Mouse (Mus musculus): ENCODE data around the gene Vhl.
A peak's percentile ranks its signal among the peaks of the same experiment; 100 is the strongest.

Gene Vhl

DNA sequence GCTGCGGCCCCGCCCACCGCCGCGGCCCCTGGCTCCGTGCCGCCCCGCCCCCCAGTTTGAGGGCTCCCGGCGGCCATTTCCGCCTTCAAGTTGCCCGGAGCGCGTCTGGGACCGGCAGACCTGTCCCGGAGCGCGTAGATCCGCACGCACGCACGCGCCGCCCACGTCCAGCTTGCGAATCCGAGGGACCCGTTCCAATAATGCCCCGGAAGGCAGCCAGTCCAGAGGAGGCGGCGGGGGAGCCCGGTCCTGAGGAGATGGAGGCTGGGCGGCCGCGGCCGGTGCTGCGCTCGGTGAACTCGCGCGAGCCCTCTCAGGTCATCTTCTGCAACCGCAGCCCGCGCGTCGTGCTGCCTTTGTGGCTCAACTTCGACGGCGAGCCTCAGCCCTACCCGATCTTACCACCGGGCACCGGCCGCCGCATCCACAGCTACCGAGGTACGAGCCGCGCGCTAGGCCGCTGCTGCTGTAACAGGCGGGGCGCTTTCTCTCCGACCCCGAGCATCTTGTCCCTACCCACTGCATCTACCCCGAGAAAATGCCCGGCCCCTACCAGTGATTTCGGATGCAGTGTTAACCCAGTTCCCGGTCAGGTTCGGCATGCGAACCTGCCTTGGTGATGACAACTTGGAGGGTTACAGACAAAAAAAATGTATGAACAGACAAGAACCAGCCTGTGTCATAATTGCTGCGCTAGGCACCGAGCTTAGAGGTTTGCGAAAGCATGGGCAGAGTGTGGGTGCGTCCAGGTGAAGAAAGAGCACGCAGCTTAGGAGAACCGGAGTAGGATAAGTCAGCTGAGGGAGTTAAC, at the start of gene Vhl:
Vhl (plus strand) TSS at position 19 of the 811 bp plus-strand sequence.
- peak; percentile 88 for DNase-seq (ENCODE audit: low spot score)

DNA sequence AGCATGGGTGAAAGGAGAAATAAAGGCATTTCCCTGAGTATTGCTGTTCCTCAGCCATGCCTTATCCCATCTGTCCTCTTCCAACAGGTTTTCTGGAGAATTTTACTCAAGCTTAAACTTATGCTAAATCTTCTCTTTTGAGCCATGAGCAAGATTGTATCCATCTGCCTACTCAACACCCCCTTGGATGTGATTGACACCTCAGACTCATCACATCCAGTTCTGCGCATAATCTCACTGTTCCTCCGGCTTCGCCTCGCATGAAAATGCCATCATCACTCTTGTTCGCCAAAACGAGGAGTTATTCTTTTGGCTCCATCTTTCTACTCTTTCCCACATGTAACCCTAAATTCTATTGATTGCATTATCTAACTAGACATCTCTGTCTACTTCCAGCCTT, 47.7 kb upstream of the Vhl start:
- peak; percentile 29 for DNase-seq (ENCODE audit: low spot score)

DNA sequence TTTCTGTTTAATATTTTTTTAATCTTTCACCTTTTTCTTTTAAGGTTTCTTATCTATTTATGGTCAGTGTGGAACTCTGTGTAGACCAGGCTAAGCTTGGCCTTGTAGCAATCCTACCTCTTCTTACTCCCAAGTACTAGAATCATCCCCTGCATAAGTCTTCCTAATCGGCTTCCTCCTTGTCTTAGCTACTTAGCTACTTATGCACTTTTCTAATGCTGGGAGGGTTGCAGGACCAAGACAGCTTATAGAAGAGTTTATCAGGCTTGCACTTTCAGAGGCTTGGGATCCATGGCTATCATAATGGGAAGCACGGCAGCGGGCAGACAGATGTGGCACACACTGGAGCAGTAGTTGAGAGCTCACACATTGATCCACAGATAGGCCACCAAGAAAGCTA, 44.5 kb upstream of the Vhl start:
- no peak for DNase-seq (ENCODE audit: low spot score)

DNA sequence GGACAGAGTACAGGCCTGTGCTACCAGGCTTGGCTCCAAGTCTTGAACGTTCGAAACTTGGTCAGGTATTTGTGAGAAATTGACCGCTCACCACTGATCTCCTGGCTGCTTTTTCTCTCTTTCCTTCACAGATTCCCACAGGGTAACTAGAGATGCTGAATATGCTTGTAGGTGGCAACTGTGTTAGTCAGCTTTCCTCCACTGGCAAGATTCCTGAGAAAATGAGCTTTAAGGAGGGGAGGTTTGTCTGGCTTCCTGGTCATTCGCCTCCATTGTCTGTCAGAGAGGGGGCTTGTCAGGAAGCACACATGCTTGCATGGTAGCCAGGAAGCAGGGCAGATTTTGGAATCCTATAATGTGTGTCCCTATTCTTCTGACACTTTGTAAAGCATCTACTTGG, 40.7 kb upstream of the Vhl start:
- DNase-seq (ENCODE audit: low spot score), result no peak

DNA sequence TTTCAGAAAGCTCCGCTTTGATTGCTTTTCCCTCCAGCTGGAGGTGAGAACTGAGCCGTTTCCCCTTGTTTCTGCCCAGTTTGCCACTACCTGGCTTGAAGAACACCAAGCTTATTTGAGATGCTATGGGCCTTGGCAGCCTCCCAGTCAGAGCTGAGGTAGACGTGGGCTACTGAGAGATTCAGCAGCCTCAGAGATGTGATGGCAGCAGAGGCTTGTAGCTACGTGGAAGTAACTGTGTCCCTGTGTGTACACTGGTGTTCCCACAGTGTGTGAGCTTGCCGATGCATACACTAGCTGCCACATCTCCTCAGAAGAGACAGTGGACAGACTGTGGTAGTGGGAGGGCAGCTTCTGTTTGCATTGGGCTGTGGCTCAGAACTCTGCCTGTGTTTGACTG, 38.7 kb upstream of the Vhl start:
- DNase-seq (ENCODE audit: low spot score), result no peak

DNA sequence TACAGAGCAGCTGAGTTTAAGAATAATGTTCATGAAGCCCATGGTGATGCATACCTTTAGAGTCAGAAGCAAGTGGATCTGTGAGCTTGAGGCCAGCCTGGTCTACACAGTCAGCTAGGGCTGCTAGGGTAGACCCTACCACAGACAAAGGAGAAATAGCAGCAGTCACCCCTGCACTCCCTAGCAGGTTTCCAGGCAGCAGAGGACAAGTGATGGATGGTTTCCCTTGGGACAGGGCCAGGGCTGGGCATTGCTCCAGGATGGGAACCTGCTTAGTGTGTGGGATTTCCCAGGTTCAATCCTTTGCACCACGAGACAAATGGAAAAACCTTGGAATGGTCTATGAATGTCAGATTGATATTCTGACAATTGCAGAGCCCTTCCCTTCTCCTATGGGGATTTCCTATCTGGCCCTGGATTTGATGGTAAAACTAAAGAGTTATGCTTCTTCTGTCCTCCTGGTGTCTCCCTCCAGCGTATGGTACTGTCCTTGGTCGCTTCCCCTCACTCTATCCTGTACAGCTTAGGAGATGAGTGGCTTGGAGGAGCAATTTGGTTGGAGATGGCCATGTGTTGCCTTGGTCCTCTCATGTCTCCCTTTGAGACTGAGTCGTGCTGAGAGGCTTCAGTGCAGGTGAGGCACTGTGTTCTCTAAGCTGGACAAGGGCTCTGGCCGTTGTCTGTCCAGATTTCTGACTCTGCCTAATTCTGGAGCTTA, 37.1 kb upstream of the Vhl start:
- no peak for DNase-seq (ENCODE audit: low spot score)

DNA sequence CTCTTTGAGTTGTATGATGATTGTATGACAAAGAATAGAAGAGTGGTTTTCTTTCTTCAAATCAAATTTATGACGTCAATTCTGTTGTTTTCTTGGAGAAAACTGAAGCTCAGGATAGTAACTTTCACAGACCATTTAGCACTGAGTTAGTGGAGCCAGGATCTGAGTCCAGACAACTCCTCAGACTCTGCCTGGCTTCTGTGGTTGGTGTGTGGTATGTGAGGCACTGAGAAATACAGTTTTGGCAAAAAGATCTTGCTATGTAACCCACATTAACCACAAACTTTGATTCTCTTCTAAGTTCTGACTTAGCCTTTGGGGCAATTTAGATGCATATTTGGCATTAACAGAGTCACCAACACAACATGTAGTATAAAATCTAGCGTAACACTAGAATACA, 31.1 kb upstream of the Vhl start:
- DNase-seq (ENCODE audit: low spot score), result no peak

DNA sequence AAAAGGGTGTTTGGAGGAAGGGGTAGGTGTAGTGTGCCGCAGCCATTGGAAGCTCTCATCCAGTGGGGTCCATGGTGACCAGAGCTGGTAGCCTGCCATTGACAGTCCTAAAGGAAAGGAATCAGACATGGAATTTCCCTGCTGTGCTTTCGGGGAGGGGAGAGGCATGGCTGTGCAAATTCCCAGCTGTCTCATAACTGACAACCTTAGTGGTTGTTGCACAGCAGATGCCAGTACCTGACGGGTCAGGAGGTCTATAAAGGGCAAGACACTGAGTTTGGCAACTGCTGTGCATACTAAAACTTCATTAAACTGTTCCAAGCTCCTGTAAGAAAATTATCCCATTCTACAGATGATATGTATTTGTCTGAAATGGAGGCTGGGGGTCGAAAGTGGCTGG, 25.8 kb upstream of the Vhl start:
- no peak for DNase-seq (ENCODE audit: low spot score)

DNA sequence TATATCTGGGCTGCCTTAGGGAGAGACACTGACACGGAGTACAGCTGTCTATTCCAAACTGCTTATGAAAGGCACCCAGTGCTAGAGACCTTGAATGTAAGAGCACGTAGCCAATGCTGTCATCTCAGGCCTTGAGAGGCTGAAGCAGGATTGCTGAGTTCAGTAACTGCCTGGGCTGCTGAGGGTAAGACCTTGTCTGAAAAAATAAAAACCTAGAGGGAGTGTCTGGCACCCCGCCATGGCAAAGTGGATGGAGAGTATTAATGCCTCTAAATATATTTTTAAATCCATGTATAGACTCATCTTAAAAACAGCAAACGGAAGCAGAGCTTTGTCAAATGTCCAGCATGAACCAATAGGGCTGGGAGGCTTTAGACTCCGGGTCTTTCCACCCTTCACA, 23.9 kb upstream of the Vhl start:
- DNase-seq (ENCODE audit: low spot score), result no peak

DNA sequence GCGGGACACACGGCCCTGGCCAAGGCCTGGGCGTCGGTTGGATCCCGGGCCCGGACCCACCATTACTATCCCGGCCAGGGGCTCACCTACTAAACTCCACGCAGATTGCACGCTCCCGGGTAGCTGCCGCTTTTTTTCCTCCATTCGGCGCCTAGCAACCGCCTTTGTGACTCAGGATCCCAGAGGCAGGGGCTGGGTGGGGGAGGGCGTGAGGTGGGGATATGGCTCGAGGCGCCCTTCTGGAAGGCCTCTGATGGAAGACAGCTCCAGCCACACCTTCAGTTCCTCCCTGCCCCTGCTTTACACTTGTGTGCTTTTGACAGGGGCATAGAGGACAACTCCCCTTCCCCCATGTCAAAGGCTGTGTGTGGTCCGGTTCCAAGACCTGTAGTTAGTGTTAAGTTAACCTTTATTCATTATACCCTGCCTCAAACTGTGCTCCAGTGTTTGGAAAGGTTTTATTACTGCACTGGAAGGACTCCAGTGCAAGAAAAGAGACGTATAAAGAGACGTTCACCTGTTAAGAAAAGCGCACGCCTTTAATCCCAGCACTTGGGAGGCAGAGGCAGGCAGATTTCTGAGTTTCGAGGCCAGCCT, 23.1 kb upstream of the Vhl start, which contains the start of gene Fancd2os:
Fancd2os (minus strand) TSS at position 173 of the 597 bp plus-strand sequence.
- DNase-seq (ENCODE audit: low spot score), result no peak

DNA sequence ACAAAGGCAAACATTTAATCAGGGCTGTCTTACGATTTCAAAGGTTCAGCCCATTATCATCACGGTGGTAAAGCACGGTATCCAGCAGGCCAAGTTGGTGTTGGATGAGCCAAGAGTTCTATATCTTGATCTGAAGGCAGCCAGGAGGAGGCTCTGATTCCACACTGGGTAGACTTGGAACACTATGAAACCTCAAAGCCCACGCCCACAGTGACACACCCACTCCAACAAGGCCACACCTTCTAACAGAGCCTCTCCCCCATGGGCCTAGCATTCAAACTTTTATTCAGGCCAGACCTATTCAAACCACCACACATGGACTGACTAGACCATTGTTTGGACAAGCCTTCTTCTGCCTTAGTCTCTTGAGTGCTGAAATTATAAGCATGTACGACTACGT, 20.9 kb upstream of the Vhl start:
- no peak for DNase-seq (ENCODE audit: low spot score)

DNA sequence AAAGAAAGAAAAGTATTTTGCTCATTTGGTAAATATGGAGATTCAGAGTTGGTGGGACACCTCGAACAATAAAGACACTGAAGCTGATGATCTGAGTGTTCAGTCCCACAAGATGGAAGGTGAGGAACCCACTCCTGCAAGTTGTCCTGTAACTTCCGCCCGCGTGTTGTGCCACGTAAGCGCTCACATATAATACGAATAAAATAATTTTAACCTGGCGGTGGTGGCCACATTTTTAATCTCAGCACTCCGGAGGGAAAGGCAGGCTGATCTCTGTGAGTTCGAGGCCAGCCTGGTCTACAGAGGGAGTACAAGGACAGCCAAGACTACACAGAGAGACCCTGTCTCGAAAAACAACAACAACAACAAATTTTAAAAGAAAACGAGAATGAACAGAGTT, 19.8 kb upstream of the Vhl start:
- DNase-seq (ENCODE audit: low spot score), result no peak

DNA sequence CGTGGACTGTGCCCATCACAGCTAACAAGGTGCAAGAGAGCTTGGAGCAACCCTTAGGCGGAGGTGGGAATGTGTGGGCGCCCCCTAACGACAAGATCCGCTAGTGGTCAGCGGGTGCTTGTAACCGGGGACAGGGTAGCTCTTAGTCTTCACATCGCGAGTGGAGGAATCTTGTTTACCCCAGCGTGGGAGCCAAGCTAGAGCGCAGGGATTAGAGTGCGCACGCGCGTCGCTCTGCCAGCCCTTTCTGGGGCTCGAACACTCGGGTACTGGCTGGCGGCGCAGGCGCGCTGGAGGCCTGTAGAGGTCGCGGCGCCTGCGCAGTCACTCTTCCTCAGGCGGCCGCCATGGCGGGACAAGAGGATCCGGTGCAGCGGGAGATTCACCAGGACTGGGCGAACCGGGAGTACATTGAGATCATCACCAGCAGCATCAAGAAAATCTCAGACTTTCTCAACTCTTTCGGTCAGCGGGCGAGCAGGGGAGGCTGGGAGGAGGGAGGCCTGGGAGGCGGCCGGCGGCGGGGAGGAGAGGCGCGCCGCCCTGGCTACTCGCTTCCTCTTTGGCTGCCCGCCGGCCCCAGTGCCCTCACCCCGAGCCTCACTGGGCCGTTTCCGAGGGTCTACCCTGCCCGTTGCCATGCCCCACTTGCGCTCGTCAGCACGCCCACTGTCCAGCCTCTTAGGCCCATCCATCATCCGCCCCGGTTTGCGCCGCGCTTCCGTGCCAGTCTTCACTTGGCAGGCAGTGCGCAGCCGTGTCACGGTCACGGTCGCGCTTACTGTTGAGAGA, 19.1 kb upstream of the Vhl start, which contains the start of gene Brk1:
Brk1 (plus strand) TSS at position 341 of the 792 bp plus-strand sequence.
- DNase-seq (ENCODE audit: low spot score), result peak; percentile 92

DNA sequence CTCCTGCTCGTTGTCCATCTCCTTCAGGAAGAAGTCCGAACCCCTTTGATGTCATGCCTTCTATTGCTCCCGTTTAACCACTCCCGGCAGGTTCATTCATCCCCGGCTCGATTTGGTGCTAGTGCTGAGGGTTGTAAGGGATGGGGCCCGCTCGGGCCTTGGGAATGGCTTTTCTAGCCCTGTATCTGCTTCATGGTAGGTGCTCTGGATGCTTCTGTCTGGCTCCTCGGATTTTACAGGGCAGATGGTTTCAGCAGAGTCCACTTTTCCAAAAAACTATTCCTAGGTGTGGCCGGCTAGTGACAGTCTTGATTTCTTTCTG, 18.6 kb upstream of the Vhl start:
- DNase-seq (ENCODE audit: low spot score), result no peak

DNA sequence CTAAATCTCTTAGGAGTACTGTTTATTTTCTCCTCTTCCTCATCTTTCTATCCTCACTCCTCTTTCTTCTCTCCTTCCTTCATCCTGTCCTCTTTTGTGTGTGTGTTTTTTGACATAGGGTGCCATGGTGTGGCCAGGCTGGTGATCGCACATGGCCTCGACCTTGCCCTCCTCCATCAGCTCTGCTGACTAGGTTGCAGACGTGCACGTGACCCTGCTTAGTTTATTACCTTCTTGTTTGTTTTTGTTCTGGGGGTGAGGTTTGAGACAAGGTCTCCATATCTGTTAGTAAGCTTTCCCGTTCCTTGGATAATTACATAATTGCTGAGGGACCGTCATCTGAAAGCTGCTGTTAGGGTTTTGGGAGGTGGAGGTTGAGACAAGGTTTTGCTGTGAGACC, 14.9 kb upstream of the Vhl start:
- DNase-seq (ENCODE audit: low spot score), result no peak

DNA sequence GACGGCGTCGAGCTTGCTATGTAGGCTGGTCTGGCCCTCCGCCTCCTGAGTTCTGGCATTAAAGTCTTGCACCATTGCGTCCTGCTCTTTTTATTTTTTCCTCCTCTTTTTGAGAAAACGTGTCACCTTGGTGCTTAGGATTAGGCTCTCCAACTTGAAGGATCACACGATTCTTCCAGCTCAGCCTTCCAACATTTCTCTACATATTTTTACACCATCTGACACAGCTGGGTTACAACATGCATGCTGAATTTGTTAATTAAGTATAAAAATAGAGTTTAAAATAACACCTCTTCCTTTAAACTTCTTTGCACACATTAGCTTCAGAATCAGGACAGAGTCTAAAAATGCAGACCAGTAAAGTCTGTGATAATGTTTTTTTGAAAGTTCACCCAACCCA, 14.5 kb upstream of the Vhl start:
- DNase-seq (ENCODE audit: low spot score), result no peak

DNA sequence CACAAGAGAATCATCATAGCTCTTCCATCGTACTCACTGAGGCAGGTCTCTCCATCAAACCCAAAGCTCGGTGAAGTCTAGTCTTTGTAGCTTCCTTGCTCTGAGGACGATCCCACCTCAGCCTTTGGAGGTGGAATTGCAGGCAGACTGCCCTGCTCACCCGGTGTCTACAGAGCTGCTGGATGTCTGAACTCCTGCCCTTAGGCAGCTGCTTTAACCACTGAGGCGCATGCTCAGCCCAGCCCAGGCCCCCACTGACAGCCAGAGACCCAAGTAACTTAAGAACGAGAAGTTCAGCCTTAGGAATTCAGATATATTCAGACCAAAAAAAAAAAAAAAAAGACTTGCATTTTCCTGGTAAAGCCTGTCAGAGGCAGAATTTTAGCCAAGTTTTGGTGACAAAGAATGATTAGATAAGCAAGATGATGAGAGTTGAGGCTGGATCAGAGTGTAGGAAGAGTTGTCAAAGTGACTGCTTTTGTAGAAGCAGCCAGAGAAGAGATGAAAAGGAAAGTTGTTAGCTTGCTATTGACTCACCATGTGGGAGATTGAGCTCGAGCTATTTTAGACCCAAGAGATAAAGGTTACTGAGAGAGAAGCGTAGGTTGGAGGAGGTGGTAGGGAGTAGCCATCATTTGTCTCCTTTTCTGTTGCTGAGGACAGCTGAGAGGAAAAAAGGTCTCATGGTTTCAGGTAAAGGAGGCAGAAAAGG, 11.3 kb upstream of the Vhl start:
- no peak for DNase-seq (ENCODE audit: low spot score)

DNA sequence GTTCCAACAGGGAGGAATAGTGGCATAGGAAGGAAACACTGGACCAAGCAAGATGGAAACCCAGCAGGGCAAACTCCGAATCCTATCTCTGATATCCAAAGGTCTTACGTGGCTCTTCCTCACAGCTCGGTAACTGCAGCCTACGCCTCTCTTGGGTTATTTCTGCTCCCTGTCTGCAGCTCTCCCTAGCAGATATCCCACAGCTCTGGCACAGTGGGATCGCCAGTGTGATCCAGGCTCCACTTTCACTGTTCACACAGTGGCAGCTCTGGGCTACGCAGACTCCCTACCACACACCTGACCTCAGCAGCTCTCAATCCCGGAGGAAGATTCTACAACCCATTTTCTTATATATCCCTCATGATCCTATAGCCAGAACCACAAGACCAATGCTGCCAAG, 9.6 kb upstream of the Vhl start:
- no peak for DNase-seq (ENCODE audit: low spot score)

DNA sequence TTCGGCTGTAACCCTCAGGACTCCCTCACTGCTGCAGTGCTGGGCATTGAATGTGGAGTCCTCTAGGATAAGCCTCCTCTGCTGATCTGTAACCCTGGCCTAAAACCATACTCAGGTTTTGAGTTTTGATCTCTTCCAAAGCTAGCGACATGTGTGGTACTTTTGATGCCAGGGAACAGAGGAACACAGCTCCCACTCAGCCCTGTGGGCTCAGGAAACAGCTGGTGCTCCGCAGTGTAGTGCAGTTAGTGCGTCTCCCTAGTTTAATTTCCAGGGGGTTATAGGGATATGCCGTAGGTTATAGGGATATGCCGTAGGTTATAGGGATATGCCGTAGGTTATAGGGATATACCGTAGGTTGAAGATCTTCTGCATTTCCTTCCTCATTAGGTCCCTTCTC, 8.8 kb upstream of the Vhl start:
- no peak for DNase-seq (ENCODE audit: low spot score)

DNA sequence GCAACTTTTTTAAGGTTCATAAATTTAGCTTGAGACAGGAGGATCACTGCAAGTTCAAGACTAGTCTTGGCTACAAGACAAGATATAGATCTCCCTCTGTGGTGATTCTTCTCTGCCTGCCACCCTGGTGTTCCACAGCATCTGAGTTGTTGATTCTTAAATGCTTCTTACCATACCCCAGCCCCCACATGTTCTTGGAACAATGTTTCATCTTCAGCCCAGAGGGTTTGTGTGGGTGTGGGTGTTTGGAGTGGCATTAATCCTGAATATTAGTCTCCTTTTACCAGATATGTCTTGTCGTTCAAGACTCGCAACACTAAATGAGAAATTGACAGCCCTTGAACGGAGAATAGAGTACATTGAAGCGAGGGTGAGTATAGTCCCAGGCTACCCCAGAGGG, 8.3 kb upstream of the Vhl start:
- DNase-seq (ENCODE audit: low spot score), result no peak

DNA sequence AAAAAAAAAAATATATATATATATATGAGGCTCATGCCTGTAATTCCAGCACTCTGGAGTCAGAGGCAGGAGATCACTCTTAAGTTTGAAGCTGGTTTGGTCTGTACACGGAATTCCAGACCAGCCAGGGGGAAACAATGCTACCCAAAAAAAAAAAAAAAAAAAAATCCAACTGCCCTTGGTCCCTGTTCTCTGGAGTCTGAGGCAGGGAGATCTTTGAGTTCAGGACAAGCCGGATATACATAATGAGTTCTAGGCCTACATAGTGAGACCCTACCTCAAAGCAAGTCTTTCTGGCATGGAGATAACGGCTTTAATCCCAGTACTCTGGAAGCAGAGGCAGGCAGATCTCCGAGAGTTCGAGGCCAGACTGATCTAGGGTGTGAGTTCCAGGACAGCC, 373 bp upstream of the Vhl start:
- no peak for DNase-seq (ENCODE audit: low spot score)
